Mouse (Mus musculus) thymus, postnatal 10 days (tissue): ENCODE data around the gene Kifc3.
"Not testable (repeated sequence)": the region's sequence is repeated elsewhere in the genome, so short reads cannot be mapped to it uniquely, and the experiment has no call there.

ENCODE experiments used
- DNase-seq, 2 experiments: peaks; one replicate each; pipeline ENCODE4 v3.0.0; 2021; ENCODE audit warnings: low spot score in 2 of 2

The Kifc3 gene

DNA sequence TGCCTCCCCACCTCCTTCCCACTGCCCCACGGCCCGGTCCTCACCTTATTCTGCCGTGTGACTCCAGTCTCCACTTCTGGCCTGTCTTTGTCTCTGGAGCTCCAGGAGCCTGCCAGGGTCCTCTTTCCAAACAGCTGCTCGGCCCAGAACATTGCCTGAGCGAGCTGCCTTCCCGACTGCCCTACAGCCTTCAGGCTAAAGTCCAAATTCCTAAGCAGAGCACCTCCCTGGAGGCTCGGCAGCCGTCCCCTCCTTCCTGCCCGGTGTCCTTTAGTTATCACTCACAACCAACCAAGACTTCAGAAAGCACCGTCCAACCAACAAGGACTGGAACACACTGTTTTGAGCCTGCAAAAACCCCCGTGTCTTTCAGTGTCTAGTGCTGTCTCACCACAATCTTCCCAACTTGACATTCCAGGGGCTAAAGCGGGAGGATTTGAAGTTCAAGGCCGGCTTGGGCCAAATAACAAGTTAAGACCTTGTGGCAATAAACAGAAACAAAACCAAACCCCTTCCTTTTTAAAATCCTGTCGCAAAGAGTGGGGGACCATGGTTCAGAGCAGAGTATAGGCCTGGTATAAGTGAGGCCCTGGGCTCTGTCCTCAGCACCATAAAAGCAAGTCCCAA is at the start of gene Kifc3:
TSS of gene Kifc3 (minus strand) at position 164 of the 627 bp plus-strand sequence.
- no peak for DNase-seq

DNA sequence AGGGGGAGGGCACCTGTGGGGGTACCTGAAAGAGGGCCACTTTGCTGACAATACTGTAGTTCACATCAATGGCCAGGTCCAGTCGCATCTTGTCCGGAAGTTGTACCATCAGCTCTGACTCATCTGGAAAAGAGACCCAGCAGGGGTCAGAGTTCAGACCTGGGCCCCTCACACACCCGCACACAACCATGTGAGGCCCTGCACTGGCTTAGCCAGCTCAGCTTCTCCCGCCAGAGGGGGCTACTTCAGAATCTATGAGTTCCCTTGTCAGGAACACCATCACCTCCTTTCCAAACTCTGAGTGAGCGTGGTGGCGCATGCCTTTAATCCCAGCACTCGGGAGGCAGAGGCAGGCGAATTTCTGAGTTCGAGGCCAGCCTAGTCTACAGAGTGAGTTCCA is 49.4 kb upstream of the Kifc3 start:
- DNase-seq: no peak

- DNase-seq: peak; percentile 37 to 60
Observed at GRCm38 (mm10) chr8:95249847-95250246, 47.2 kb upstream of the Kifc3 start.

DNA sequence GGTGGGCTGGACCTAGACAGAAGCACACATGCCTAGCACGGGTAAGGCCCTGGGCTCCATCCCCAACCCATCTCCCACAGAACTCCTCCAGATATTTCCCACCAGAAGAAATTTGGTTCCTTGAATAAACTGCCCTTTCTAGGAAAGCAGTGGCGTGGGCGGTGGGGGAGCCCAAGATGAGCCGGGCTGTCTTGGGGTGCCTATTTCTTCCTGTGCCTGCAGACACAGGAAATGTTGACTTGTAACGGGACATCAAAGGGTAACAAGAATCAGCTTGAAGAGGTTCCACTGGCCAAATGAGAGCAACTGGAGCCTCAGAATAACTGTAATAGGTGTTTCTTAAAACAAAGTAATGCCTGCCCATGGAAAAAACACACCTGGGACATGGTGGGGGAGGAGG is 44.7 kb upstream of the Kifc3 start:
- DNase-seq: peak; percentile 44 to 53

DNA sequence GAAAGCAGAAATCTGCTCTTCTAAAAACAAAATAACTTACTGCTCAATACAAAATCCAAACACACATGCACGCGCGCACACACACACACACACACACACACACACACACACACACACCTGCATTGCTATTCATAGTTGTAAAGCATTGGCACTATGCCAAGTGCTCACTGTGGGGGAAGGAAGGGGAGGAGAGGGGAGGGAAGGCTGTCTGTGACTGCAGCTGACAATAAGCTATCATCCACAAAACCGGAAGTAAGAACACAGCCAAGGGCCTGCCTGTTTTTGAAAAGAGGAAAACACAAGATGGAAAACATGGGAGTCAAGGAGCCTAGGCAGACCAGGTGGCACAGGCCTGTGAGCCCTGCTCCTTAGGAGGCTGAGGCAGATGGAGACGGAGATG is 42.6 kb upstream of the Kifc3 start:
- DNase-seq: peak; percentile 89 to 91

DNA sequence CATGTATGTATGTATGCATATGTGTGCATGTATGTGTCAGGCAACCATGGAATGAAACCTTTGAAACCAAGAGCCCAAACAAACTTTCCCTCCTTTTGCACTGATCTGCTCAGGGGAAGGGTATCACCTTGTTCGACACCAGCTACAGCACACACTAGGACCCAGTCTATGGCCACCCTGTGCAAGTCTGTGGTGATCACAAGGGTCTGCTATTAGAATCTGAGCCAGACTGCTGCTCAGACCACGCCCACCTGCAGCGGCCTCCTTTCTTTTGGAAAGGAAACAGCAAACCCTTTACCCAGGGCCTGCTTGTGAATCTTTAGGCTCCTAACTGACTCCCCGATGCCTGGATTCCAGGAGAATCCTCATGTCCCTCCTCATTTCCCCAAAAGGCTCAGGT is 41.2 kb upstream of the Kifc3 start:
- no peak for DNase-seq

DNA sequence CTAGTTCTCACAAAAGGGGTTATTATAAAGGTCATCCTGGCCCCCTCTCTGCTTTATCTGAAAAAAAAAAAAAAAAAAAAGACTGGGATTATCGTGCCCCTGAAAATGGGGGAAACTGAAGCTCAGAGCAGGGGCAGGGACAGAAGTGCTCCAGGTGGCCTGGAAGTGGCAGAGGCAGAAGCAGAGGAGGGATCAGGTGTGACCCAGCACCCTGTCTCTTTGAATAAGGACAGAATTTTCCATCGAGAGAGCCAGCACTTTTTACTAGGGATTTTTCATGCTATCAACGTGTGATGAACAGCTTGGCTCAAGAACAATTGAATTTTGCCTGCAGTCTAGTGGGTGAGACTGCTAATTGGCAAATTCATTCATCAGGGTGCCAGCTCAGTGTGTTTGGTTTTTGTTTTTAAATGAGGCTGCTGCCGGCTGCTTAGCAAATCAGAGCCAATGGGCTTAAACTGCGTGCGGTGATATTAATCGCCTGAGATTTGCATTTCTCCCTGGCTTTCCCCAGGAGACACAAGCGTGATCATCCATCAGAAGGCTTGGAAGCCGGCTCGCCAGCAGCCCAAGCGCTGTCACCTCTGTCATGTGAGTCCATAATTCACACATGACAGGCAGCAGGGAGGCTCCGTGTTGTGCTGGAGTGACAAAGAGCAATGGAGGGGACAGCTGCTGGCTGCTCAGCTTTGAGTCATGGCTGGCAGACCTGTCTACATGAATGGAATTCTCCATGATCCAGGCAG is 40.4 kb upstream of the Kifc3 start:
- no peak for DNase-seq

DNA sequence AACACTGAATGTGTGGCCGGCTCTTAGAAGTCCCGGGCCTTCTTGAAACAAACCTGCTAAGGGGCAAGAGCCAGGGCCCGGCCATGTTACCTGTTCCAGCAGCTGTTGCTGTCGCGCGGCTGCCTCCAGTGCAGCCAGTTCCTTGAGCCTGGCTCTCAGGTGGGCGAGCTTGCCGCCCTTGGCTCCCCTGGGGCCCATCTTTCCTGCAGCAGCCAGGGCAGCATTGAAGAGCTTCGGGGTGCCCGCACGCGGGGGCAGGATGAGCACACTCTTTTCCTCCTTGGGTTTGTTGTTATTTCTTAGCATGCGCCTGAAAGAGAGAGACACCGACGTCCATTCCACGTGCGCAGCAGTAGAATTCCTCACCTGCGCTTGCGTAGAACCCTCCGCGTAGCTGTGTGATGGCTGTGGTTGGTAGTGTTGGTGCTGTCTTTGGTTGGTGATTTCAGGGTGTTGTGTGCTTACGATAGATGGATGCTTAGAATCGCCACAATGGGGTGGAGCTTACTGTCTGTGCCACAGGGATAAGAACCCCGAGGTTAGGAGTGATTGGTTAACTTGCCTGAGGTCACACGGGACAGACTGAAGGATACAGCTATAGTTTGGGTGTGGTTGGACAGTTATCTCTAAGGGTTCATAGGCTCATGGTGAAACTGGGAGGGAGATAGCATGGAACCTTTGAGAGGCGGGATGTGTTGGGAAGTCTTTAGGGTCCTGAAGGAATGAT is 39.6 kb upstream of the Kifc3 start:
- DNase-seq: no peak

DNA sequence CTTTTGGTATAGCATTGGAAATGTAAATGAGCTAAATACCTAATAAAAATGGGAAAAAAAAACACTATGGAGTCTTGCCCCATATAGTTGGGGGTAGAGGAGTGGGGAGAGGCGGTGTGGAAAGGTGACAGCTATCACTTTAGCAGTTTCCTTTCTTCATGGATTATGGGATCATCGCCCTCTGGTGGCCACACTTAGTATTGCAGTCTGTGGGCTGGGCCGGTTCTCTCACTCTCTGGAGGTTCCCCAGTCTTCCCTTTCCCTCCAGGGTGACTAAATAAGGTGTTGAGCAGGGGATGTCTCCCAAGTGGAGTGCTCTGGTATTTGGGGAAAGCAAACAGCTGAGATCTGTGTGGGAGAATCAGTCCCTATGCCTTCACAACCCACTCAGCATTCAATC is 33.1 kb upstream of the Kifc3 start:
- peak; percentile 56 to 78 for DNase-seq

DNA sequence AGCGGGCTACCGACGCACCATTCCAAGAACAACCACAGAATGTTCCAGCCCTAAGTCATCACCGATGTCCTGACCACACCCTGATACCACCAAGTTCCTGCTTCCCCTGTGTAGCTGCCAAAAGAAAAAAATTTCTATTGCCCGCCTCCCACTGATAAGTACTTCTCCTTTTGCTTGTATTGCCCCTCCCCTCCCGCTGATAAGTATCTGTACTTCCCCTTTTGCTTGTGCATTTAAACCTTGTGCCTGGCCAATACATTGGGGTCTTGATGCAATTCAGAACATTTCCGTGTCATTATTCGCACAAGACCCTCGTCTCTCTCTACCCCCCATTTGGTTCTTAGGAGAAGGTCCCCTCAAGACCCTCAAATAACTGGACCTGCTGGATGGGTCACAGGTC is 27.5 kb upstream of the Kifc3 start:
- DNase-seq: not testable (repeated sequence)

GRCm38 (mm10) chr8:95227151-95227468 is 24.5 kb upstream of the Kifc3 start:
- no peak for DNase-seq

GRCm38 (mm10) chr8:95226251-95227150 is 23.9 kb upstream of the Kifc3 start:
- no peak for DNase-seq

- no peak for DNase-seq
Observed at GRCm38 (mm10) chr8:95223969-95224368, 21.4 kb upstream of the Kifc3 start.

- DNase-seq: no peak
Observed at GRCm38 (mm10) chr8:95221045-95221444, 18.4 kb upstream of the Kifc3 start.

- DNase-seq: no peak
Observed at GRCm38 (mm10) chr8:95220571-95220998, 18.0 kb upstream of the Kifc3 start.

GRCm38 (mm10) chr8:95219623-95220022 is 17.0 kb upstream of the Kifc3 start:
- DNase-seq: no peak

GRCm38 (mm10) chr8:95215709-95216360 is 13.2 kb upstream of the Kifc3 start:
- DNase-seq: no peak

GRCm38 (mm10) chr8:95209924-95210323 is 7.3 kb upstream of the Kifc3 start:
- DNase-seq: no peak

DNA sequence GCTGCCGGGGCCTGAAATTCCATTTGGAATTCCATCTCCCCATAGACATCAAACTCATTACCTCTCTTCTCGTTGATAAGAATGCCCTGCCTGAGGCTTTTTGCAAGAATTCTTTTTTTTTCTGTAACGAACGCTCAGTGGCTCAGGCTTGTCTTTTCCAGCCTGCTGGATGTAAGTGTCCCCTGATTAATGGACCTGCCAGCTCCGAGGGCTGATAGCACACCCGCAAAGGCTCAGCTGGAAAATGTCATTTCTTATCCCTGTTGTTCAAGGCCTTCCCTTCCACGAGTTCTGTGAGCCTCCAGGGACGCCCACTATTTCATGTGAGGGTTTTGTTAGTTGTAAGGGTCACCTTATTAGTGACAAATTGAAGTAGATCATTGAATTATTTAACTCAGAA is 3.3 kb upstream of the Kifc3 start:
- DNase-seq: no peak

GRCm38 (mm10) chr8:95204039-95204380 is 1.4 kb upstream of the Kifc3 start:
- peak; percentile 39 to 71 for DNase-seq

DNA sequence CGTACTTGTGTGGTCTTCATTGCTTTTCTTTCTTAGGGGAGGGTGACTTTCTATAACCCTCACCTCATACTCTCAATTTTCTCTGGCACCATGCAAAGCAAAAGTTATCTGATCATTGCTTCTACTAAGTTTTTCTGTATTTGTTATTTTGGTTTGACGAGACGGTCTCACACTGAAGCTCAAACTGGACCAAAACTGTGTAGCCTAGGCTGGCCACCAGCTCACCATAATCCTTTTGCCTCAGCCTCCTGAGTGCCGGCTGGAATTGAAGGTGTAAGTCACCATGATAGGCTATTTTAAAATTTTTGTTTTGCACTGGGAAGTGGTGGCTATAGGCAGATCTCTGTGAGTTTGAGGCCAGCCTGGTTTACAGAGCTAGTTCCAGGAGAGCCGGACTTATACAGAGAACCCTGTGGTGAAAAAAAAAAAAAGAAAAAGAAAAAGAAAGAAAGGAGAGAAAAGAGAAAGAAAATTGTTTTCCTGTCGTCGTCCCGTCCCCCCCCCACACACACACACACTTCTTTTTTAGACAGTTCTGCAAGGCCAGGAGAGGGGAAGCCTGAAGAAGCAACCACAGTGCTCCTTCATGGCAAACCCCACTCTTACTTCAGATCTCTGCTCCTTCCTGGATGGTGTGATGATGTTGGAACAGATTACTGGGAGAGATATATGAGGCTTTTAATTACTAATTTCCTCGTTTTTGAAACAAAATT is 870 bp upstream of the Kifc3 start:
- no peak for DNase-seq
